Mouse (Mus musculus) T-cell, adult 2 months (primary cell): ENCODE measurements around the gene Rabif.
"Not testable (repeated sequence)": the region's sequence is repeated elsewhere in the genome, so short reads cannot be mapped to it uniquely, and the experiment has no call there.

Source experiments
- DNase-seq: peaks from one replicate; pipeline ENCODE4 v3.0.0; 2022; ENCODE audit warnings: low spot score

The Rabif gene

DNA sequence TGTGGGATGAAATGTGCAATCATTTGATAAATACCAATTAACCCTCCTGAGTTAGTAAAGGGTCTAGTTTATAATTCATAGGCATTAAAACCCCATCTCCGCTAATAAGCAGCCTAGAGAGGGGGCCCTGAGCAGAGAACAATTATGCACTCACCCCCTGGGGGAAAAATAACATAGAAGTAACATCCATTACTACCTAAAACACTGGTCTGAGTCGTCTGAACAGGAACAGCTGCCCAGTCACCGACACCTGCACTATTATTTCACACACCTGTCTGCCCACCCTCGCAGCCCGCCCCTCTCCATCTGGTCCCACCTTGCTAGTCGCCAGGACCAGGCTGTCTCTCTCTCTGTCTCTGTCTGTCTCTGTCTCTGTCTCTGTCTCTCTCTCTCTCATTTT is 18.1 kb downstream of the Rabif start:
- no peak for DNase-seq

DNA sequence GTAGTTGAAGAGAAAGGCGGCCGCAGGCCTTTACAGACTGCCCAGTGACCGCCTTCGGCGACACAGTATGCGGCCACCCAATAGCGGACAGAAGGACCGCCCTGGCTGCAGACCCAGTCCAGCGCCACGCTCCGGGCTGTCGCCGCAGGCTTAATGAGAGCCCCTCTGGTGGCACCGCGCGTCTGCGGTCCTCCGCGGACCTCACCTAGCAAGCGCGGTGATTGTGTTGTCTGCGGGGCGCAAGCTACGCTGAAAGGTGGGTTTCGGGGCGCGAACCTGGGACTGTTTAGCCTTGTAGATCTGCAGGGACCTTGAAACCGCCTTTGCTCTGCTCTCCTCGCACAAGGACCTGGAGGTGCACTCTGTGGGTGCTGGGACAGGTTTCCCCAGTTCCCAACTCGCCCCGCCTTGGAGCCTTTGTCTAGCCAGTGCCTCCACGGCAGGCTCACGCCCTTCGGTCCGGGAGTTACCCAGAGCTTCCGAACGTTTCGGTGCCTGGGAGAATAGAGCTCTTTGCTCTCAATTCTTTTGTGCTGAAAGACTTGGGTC is 18.9 kb downstream of the Rabif start:
- DNase-seq: peak; percentile 6

DNA sequence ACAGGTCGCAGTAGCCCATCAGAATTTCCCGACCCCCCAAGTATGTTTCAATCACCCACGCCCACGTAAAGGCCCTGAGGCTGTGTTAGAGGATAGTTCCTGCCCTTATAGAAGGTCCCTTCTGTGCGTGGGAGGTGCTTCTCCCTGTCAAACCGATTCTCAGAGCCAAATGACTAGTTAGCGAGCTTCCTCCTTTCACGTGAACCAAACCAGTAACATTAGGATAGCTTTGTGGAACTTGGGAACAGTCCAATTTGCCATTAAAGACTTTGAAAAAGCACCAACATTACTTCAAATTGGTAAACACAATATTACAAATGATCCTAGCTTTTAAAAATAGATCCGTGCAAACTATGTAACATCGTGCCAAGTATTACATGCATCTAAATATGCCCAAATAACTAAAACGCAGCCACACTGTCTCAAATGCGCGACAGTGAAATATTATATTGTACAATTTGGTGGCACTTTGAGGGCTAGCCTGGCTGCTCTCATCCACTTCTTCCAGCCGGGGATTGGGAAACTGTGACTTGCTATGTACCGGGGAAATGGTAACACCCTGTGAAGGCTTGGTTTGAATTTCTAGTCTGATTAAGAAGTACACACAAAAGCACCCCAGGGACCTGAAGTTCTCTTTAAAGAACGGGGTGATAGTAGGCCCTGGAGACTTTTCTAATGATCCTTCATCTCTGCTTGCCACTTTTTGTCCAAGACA is 19.6 kb downstream of the Rabif start:
- no peak for DNase-seq

DNA sequence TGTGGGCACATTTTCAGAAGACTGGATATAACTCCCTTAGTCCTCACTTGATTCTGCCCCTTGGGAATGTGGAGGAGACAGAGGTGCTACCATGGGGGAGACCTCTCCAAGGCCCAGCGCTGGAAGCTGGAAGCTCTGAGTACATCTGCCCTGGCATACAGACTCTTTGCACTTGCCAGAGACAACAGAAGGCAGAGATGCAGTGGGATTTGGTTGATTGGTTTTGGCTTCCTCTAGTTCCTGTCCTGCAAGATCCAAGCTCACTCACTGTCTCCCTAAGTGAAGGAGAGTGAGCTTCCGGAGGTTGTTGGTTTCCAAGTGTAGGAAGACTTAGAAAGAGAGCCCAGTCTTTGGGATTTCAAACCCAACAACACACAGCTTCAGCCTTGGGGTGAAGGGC is 21.4 kb downstream of the Rabif start:
- DNase-seq: no peak

DNA sequence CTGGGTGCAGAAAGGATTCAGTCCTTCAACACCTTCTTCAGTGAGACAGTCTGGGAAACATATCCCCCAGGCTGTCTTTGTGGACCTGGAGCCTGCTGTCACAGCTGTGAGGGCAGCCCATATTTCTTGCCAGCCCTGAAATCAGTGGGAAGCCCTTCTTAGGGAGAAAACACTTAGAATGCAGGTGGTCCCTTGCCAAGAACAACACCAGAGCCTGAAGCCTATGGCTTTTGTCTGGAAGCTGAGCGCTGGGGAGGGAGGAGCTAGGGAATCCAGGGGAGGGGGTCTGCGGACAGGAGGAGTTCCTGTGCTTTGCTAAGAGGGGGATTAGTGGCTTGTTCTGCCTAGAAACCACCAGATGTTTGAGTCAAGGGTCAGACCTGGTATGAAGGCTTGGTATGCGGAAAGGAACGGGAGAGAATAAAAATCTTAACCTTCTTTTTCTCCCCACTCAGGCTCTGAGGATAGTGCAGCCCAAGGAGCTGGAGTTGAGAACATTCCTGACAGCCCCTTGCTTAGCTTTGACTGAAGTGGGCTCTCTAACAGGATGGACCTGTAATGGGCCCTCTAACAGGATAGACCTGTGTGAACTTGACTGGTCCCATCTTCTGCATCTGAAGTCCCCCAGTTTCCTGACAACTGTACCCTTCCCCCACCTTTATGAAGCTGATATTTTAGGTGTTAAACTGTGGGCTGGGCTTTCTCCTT is 22.2 kb downstream of the Rabif start:
- no peak for DNase-seq

DNA sequence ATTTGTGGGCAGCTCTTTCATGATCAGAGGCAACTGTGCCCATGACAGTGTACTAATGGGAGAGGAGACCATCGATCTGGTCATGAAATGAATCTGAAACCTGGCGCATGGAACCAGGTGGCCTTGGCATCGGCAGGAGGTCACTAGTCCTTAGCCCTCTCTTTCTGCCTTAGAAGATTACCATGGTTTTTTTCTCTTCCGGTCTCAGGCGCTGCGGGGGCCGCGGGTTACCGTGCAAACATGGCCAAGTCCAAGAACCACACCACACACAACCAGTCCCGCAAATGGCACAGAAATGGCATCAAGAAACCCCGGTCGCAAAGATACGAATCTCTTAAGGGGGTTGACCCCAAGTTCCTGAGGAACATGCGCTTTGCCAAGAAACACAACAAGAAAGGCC is 23.4 kb downstream of the Rabif start:
- not testable (repeated sequence) for DNase-seq

DNA sequence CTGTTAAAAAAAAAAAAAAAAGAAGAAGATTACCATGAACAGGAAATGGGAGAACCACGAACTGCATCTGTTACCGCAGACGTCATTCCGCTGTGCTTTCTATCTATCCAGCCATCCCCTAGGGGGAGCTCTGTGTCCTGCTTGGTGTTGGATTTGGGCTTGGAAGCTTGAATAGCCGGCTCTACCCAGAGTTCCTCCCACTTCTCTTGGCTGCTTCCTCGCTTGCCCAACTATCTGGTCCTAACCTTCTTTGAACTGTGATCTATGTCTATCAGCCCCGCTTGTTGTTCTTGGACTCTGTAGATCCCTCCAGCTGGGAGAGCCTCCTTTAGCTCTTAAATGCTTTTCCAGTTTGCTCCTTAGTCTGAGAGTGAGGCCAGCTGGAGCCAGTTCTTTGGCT is 24.2 kb downstream of the Rabif start:
- DNase-seq: peak; percentile 77

DNA sequence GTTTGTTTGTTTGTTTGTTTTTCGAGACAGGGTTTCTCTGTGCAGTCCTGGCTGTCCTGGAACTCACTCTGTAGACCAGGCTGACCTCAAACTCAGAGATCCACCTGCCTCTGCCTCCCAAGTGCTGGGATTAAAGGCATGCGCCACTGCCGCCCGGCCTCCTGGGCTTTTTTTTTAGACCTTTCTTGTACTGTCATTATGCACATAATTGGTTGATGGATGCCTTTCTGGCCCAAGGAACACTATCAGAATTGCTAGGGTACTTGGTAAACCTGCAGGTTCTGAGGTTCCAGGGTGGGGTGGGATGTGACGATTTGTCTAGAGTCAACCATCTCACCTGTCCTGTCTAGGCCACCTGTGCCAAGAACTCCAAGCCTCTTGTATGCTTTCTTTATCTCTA is 24.8 kb downstream of the Rabif start:
- DNase-seq: not testable (repeated sequence)

DNA sequence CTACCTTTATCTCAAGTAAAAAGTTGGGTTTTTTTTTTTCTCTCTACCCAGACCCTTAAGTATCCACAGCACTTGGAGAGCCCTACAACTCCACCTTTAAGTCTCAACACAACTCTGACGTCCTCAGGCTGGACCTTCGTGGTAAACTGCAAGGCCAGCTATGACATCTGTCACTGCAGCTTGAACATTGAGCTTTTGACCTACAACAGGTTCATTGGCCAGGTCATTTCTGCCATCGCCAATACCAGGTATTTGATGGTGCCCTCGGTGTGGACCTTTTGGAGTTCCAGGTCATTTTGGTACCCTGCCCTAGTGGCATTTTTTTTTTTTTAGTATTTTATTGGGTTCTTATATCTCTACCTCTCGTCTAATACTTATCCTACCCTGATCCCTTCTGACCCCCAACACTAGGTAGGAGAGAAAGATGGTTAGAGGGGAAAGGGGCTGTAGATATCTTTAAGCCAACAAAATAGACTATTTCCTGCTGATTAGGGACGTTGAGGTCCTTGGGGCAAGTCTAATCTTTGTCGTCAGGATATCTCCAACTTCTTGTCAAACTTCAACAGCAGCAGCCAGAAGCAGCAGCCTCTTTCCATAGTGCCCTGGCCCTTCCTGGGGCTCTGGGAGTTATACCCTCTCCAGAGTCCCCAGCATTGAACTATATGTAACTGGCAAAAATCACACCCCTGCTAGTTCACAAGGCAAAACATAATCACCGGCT is 25.7 kb downstream of the Rabif start:
- no peak for DNase-seq

DNA sequence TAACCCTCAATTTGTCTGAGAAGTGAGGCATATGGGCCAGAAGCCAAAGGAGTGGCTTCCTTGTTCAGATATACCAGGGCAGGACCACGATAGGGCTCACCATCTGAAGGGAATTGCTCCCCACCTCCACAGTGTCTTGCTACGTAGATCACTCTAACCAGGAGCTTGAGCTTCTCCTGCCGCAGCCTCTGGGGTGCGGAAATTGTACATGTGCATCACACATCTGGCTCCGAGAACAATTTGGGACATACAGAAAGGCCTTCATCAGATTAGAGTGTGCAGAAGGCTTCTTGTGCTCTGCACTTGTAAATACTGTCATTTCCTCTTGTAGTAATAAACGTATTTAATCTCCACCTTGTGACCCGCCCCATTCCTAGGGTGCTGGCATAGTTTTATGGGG is 26.7 kb downstream of the Rabif start:
- DNase-seq: no peak

DNA sequence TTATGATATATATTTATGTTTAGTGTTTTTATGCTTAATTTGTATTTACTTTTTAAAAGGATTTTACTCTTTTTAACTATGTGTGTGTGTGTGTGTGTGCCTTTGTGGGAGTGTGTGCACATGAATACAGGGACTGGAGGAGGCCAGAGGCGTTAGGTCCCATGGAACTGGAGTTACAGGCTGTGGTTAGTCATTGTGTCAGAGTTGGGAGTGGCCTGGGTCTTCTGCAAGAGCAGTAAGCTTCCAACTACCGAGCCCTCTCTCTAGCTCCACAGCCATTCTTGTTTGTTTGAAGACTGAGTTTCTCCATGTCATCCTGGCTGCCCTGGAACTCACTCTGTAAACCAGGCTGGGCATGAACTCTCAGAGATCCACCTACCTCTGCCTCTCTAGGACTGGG is 27.9 kb downstream of the Rabif start:
- no peak for DNase-seq

DNA sequence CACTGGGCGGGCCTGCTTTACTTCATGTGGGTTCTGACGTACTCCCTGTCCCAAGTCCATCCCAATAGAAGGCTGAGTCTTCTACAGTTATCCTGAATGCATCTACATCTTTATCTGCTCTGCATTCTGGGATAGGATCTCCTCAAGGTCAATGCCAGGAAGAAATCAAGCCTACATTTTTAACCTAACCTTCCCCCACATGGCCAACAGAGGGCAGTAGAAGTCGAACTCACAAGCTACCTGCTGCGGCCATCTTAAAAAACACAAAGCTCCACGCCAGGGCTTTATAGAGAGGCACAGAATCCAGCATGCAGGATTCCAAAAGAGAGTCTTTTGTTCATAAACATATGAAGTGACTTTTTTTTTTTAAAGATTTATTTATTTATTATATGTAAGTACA is 30.0 kb downstream of the Rabif start:
- peak; percentile 52 for DNase-seq

DNA sequence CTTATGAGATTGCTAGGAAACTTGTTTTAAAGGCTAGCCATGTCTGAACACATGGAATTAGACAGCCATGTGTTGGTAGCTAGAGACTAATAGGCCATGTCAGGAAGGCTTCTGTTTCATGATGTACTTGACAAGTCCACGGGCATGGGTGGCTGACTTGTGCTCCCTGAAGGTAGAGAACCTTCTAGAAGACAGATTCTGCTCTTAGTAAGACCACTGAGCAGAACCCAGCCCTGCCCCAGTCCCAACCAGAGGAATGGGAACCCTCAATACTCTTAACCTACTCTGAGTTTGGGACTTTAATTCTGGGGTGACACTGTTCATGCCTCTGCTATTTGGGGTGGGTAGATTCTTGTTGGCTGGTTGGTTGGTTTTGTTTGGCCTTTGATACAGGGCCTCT is 30.6 kb downstream of the Rabif start:
- no peak for DNase-seq

DNA sequence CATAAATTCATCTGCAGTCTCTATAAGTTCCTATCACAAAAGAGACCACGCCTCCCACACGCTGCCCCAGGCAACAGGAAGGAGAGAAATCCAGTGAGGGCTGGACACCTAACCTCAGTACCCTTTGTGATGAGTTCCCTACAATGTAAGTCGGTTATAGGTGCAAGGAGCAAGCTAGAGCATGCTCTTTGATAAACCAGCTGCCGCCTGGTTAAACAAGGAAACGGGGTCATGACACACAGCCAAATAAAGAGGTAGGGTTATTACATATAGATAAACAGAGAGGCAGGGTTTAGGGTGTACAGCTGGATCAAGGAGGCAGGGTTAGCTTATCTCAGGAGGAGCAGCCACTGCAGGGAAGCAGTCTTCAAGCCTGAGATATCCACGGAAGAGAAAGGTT is 32.3 kb downstream of the Rabif start:
- no peak for DNase-seq

DNA sequence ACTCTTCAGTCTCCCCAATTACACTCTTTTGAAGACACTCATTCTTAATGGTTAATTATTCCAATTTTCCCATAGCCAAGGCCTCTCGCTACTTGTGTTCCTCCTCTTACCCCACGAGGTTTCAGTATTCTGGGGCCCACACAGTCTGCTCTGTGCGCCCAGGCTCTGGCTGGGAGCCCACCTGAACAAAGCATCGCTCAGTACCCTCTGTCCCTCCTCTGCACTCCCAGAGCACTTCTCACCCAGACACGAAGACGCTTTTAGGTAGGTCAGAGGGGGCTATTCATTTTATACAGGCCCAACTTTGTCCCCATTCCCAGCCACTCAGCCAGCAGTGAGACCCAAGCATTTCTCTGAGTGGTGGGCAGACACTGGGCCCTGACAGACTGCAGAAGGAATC is 36.2 kb downstream of the Rabif start:
- no peak for DNase-seq

DNA sequence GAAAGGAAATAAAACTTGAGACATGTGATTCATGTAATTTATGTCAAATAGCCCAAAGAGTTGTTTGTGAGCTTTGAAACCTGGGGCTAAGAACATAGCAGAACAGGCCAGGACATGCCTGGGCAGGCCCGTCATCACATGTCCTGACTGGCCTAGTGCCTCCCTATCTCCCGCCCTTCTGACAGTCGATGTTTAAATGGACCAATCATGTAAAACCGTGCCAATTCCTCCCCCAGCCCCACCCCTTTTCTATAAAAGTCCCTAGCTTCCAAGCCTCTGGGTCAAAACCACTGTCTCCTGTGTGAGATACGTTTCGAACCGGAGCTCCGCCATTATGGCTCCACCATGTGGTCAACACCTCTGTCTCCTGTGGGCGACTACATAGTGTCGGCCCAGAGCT is 39.3 kb downstream of the Rabif start:
- not testable (repeated sequence) for DNase-seq

DNA sequence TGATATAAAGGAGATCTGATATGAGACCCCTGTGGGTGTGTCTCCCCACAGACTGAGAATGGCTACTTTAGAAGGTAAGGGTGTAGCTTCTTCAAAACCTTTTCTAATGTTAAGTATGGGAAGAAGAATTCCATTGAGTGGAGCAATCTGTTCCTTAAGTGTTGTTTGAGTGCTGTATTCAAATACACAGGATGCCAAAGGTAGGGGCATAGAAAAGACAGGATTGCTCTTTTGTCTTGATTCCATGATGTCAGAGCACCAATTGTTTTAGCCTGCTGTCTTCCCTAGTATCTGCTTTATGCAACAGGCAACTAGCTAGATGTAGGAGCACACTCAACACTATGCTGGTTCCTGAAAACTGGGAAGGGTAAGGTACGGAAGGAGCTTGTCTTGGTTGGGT is 40.6 kb downstream of the Rabif start:
- DNase-seq: no peak

DNA sequence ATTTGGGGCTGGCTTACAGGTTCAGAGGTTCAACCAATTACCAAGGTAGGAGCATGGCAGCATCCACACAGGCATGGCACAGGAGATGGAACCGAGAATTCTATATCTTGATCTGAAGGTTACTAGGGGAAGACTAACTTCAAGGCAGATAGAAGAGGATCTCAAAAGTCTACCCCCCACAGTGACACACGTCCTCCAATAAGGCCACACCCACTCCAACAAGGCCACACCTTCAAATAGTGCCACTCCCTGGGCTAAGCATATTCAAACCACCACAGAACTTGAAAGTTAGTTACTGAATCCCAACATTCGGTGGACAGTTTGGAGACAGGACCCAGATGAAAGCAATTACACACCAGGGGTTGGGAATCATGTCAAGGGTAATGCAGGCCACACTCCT is 41.1 kb downstream of the Rabif start:
- no peak for DNase-seq

DNA sequence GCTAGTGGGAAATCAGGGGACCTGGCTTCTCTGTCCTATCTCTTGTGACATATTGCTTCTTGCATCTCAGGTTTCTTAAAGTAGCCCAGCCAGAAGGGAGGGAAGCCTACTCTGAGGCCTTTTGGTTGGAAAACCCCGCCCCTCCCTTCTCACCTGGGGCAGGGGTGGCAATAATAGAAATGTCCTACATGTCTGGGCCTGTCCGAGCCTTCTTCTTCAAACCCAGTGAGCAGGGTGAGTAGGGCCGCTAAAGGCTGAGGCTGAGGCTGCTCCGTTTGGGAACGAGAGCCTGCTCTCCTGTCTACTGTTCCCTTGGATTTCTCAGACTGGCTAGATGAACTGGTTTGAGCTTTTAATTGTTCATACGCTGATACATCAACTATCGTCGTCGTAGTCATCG is 46.2 kb downstream of the Rabif start:
- DNase-seq: no peak

DNA sequence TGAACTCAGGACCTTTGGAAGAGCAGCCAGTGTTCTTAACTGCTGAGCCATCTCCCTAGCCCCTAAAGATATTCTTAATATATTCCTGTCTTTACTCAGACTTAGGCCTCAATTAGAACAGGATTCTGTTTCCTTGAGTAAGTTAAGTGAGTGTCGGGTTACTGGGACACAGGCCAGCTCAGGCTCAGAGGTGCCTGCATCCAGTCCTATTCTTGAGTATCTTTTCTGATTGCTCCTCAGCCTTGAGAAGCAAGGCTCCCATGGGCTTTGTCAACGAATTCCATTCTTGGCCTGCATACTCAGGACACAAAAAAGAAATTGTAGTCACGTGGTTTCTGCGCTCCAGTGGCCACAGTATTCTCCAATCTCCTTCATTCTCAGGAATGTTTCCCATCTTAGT is 53.8 kb downstream of the Rabif start:
- no peak for DNase-seq

DNA sequence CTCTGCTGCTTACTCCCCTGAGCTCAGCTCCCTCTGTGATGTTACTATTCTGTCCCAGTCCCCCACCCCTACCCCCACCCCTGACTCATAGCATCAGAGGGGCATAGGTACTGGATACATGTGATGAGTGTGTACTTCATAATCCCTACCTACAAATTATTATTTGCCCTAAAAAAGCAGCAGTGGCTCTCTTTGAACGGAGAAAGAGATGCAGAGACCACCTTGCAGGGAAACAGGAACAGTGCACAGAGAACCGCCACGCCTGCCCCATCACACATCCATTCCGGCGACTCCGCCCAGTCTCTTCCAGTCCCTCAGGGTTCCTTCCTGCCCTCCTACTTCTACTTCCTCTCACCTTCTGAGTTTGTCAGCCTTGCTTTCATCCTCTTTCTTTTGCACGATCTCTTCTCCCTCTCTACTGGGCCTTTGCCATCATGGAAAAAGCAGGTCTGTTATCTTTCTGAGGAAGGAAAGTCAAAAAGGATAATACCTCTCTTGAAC is 55.2 kb downstream of the Rabif start, which contains the start of gene Mgat4e:
Mgat4e (minus strand) TSS at position 51 of the 501 bp plus-strand sequence.
- no peak for DNase-seq

DNA sequence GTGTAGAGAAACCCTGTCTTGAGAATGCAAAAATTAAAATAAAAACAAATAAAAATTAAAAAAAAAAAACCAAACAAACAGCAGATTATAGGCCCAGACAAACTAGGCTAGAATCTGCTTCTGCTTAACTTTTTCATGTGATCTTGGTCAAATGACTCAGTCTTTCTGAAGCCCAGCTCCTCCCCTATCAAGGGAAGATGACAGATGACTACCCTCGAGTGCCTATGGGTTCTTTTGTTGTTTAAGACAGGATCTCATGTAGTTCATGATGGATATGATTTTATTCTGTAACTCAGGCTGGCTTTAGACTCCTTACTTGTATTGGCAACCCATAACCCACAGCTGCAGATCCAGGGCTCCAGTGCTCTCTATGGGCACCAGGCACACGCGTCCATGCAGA is 57.4 kb downstream of the Rabif start:
- no peak for DNase-seq

DNA sequence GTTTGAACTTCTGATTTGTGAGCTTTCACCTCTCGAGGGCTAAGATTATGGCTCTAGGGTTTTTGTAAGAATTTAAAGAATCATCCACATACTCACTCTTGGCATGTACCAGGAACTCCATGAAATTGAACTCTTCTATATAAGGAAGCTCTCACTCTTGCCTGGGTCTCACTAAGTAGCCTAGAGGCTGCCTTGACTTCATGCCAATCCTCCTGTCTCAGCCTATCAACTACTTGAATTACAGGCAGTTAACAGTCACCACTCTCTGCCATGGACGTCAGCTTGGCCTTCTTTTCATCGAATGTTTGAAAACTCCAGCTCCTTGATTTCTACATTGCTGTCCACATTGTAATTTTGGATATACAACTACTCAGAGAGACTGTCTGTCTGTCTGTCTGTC is 57.9 kb downstream of the Rabif start:
- no peak for DNase-seq
